Mouse (Mus musculus) stomach, postnatal 0 days (tissue): Measurements from ENCODE around the gene Cirbp. TPM values are rescaled to one million over a fixed set of nuclear protein-coding genes. Genes with fewer than 3 reads are reported as not detected.

Source experiments
- ATAC-seq: fragments of 200-750 bp; cut with Nextera tagmentation; 2 replicates; pipeline ENCODE4 v1.8.0; 2017; ENCODE audit not compliant: low FRiP score, low TSS enrichment
- DNase-seq: peaks from one replicate; pipeline ENCODE4 v3.0.0-alpha.2; 2016; ENCODE audit warnings: low spot score
- H3K27ac ChIP-seq: fragments of 300-500 bp; sonication (generic); replicated peaks from 2 replicates; pipeline ENCODE4 v1.5.1; 2014; ENCODE audit warnings: mild to moderate bottlenecking, control low read depth
- H3K27me3 ChIP-seq: fragments of 300-500 bp; sonication (generic); 2 replicates; pipeline ENCODE4 v1.6.1; 2014; ENCODE audit warnings: low read length; ENCODE audit not compliant: control insufficient read depth, insufficient read depth
- H3K36me3 ChIP-seq: fragments of 300-500 bp; sonication (generic); 2 replicates; pipeline ENCODE4 v1.6.1; 2014; ENCODE audit warnings: low read length, mixed read lengths; ENCODE audit not compliant: control insufficient read depth, insufficient read depth
- H3K4me1 ChIP-seq: fragments of 300-500 bp; sonication (generic); replicated peaks from 2 replicates; pipeline ENCODE4 v1.6.1; 2014; ENCODE audit warnings: antibody characterized with exemption; ENCODE audit not compliant: control insufficient read depth, insufficient read depth
- H3K4me2 ChIP-seq: fragments of 300-500 bp; sonication (generic); replicated peaks from 2 replicates; pipeline ENCODE4 v1.6.1; 2014; ENCODE audit warnings: low read depth, mild to moderate bottlenecking, control low read depth, moderate library complexity
- H3K4me3 ChIP-seq: fragments of 300-500 bp; sonication (generic); 2 replicates; pipeline ENCODE4 v1.5.1; 2014; ENCODE audit warnings: low read depth, low read length, control low read depth
- H3K9ac ChIP-seq: fragments of 300-500 bp; sonication (generic); 2 replicates; pipeline ENCODE4 v1.6.1; 2014; ENCODE audit warnings: mild to moderate bottlenecking, low read length, control low read depth, mixed read lengths
- H3K9me3 ChIP-seq: fragments of 300-500 bp; sonication (generic); 2 replicates; pipeline ENCODE4 v1.6.1; 2016; ENCODE audit warnings: low read length; ENCODE audit not compliant: control insufficient read depth
- CTCF ChIP-seq: IDR thresholded peaks from 2 replicates; pipeline ENCODE4 v1.5.1; 2016; ENCODE audit warnings: antibody characterized with exemption, low read depth, mild to moderate bottlenecking, moderate library complexity
- EP300 ChIP-seq: optimal IDR thresholded peaks from 2 replicates; pipeline ENCODE3; 2016; ENCODE audit warnings: antibody characterized with exemption
- WGBS: fragments of 180-500 bp; shearing (Covaris S2); extraction: QIAGEN DNeasy Blood & Tissue Kit; methylation state at CpG from one replicate; pipeline ENCODE4 v1.1.7; 2014; 5-methylcytosine and 5-hydroxymethylcytosine counted together
- polyA plus RNA-seq: library from polyadenylated mRNA; unstranded; fragments of >200 nt; fragmentation: Nextera tagmentation; extraction: Ambion mirVana; gene quantifications from 2 replicates; pipeline ENCODE4 v1.2.1, GENCODE M21; 2015

Gene Cirbp
- polyA plus RNA-seq, 1 experiment from 2014 or later, result 237 TPM

- no peaks in the 10 kb centered on the region for H3K27me3 ChIP-seq
- H3K9me3 ChIP-seq, result no peaks in the 10 kb centered on the region
- TF ChIP-seq EP300 (no peak), CTCF (no peak)
- ATAC-seq (peak; percentile 33), DNase-seq (peak; percentile 84)
- H3K4me1 ChIP-seq, result peaks cover 18% of the 10 kb centered on the region
- peak overlapping the region; percentile 68 for H3K4me2 ChIP-seq
- peak overlapping the region; percentile 31; the same call in 1 of the 2 replicates for H3K9ac ChIP-seq
- 7% methylated on average over 18 of the region's 18 CpGs for whole genome bisulfite sequencing
- no peak overlapping the region for H3K4me3 ChIP-seq
- peak overlapping the region; percentile 97 for H3K27ac ChIP-seq
- H3K36me3 ChIP-seq, result peaks cover 33% of the 10 kb centered on the region
These were observed 7.3 kb upstream of the Cirbp start for GRCm38 (mm10) chr10:80158307-80158986.

- TF ChIP-seq EP300, result no peak
- TF ChIP-seq CTCF, result no peak
- H3K27ac ChIP-seq, result peak overlapping the region; percentile 97
- H3K4me1 ChIP-seq, result peaks cover 16% of the 10 kb centered on the region
- peak overlapping the region; percentile 41; the same call in 1 of the 2 replicates for H3K9ac ChIP-seq
- H3K27me3 ChIP-seq, result no peaks in the 10 kb centered on the region
- WGBS, result 8% methylated on average over 12 of the region's 12 CpGs
- DNase-seq (peak; percentile 66), ATAC-seq (0 out of 2 replicates have a peak, but pooled peaks have one; percentile 4)
- H3K4me3 ChIP-seq, result peak overlapping the region; percentile 28
- peaks cover 28% of the 10 kb centered on the region for H3K36me3 ChIP-seq
- H3K4me2 ChIP-seq, result peak overlapping the region; percentile 68
- H3K9me3 ChIP-seq, result no peaks in the 10 kb centered on the region
These were observed 6.7 kb upstream of the Cirbp start for GRCm38 (mm10) chr10:80159021-80159560.

- no peaks in the 10 kb centered on the region for H3K27me3 ChIP-seq
- peak overlapping the region; percentile 68 for H3K4me2 ChIP-seq
- TF ChIP-seq EP300 (no peak), CTCF (peak; percentile 19)
- peak overlapping the region; percentile 38 for H3K9ac ChIP-seq
- peak; percentile 74 for ATAC-seq
- DNase-seq, result peak; percentile 98
- H3K9me3 ChIP-seq, result no peaks in the 10 kb centered on the region
- H3K4me1 ChIP-seq, result peaks cover 21% of the 10 kb centered on the region
- peaks cover 22% of the 10 kb centered on the region for H3K36me3 ChIP-seq
- peak overlapping the region; percentile 34 for H3K4me3 ChIP-seq
- peak overlapping the region; percentile 97 for H3K27ac ChIP-seq
- WGBS, result under 1% methylated on average over 54 of the region's 55 CpGs
These were observed 6.0 kb upstream of the Cirbp start for GRCm38 (mm10) chr10:80159561-80160454.

DNA sequence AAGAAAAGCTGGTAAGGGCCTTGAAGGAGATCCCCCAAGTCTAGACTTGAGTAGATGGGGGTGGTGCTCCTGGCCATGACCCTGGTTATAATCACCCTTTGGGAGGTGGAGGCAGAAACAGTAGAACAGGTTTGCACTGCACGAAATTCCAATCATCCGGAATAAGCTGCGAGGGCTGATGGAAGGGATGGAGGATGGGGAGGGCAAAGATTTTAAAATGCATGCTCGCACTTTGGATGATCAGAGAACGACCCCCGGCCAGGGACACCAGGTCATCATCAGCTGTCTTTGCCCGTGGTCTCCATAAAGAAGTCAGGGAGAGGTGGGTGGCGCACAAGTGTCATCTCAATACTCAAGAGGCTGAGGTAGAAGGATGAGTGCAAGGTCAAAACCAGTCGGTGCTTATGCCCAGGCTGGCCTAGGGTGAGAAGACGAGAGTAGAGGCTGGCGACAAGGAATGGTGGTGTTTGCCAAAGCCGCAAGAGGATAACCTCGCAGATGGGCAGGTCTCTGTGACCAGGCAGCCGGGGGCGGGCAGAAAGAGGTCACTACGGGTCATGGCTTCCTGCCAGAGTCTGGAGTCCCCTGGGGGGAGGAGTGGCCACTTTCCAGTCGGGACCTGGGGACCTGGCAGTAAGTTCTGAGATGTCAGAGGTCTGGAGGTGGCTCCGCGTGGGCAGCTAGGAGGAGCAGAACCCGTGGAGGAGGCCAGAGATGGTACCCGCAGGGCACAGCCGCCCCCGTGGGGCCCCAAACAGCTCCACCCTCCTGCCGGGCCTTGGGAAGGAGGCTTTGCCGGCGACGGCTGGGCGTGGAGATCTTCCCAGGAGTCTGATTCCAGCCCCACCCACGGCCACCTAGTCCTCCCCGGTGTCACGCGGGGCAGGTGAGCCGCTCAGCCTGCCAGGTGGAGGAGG lies 5.1 kb upstream of the Cirbp start:
- TF ChIP-seq CTCF (no peak), EP300 (peak; percentile 63)
- Histone ChIP-seq H3K27me3 (no peaks in the 10 kb centered on the region), H3K4me3 (peak overlapping the region; percentile 34), H3K36me3 (peaks cover 14% of the 10 kb centered on the region), H3K27ac (peak overlapping the region; percentile 97), H3K4me2 (peak overlapping the region; percentile 68), H3K9ac (peak overlapping the region; percentile 63), H3K4me1 (peaks cover 21% of the 10 kb centered on the region), H3K9me3 (no peaks in the 10 kb centered on the region)
- peak; percentile 93 for DNase-seq
- 2% methylated on average over 32 of the region's 33 CpGs for WGBS
- peak; percentile 35 for ATAC-seq
